Mouse (Mus musculus) midbrain, embryonic 14.5 days (tissue): ENCODE results near the gene Aym1. TPM values are rescaled to one million over a fixed set of nuclear protein-coding genes. Genes with fewer than 3 reads are reported as not detected.

Experiments used
- ATAC-seq: fragments of 200-750 bp; cut with Nextera tagmentation; 2 replicates; pipeline ENCODE4 v1.8.0; 2017; ENCODE audit warnings: moderate number of reproducible peaks, moderate library complexity; ENCODE audit not compliant: low FRiP score, low TSS enrichment
- DNase-seq: peaks from one replicate; pipeline ENCODE4 v3.0.0-alpha.2; 2015
- H3K27ac ChIP-seq: fragments of 300-500 bp; sonication (generic); replicated peaks from 2 replicates; pipeline ENCODE4 v1.5.1; 2014; ENCODE audit warnings: mild to moderate bottlenecking, low read depth, low read length, moderate library complexity
- H3K27me3 ChIP-seq: fragments of 300-500 bp; sonication (generic); 2 replicates; pipeline ENCODE4 v1.6.1; 2014; ENCODE audit warnings: low read length, control low read depth, mixed read lengths; ENCODE audit not compliant: control insufficient read depth, insufficient read depth
- H3K36me3 ChIP-seq: fragments of 300-500 bp; sonication (generic); 2 replicates; pipeline ENCODE4 v1.6.1; 2014; ENCODE audit warnings: low read length, control low read depth; ENCODE audit not compliant: control insufficient read depth, insufficient read depth
- H3K4me1 ChIP-seq: fragments of 300-500 bp; sonication (generic); 2 replicates; pipeline ENCODE4 v1.6.1; 2014; ENCODE audit warnings: mild to moderate bottlenecking, antibody characterized with exemption, low read length, control low read depth; ENCODE audit not compliant: control insufficient read depth, insufficient read depth
- H3K4me2 ChIP-seq: fragments of 300-500 bp; sonication (generic); 2 replicates; pipeline ENCODE4 v1.6.1; 2014; ENCODE audit warnings: mild to moderate bottlenecking, low read length, moderate library complexity
- H3K4me3 ChIP-seq: fragments of 300-500 bp; sonication (generic); replicated peaks from 2 replicates; pipeline ENCODE4 v1.5.1; 2014; ENCODE audit warnings: low read depth, low read length
- H3K9ac ChIP-seq: fragments of 300-500 bp; sonication (generic); replicated peaks from 2 replicates; pipeline ENCODE4 v1.6.1; 2014; ENCODE audit warnings: mild to moderate bottlenecking, low read length, moderate library complexity
- H3K9me3 ChIP-seq: fragments of 300-500 bp; sonication (generic); 2 replicates; pipeline ENCODE4 v1.6.1; 2016; ENCODE audit warnings: low read length, control low read depth, mixed read lengths; ENCODE audit not compliant: control insufficient read depth
- WGBS: fragments of 180-500 bp; shearing (Covaris S2); extraction: QIAGEN DNeasy Blood & Tissue Kit; methylation state at CpG from one replicate; pipeline ENCODE4 v1.1.7; 2014; 5-methylcytosine and 5-hydroxymethylcytosine counted together
- polyA plus RNA-seq: library from polyadenylated mRNA; unstranded; fragments of >200 nt; fragmentation: Nextera tagmentation; extraction: Ambion mirVana; gene quantifications from 2 replicates; pipeline ENCODE4 v1.2.1, GENCODE M21; 2014

The Aym1 gene
- polyA plus RNA-seq, 1 experiment from 2014 or later, result not detected

DNA sequence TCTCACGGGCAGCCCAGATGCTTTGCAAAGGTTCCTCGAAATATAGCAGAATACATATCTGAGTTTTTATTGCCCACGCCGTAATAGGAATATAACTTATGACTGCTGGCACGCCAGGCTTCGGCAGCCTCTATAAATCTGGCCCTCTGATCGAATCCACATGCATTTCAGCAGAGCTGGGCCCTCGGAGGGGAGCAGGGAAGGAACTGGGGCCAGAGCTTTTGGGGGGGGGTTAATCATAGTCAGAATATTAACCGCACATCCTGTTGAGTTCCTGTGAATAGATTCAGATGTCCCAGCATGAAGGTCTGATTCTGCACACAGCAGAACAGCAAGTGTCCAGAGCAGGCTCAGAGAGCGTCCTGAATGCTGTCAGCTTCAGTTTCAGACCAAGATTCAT lies 17.2 kb downstream of the Aym1 start:
- H3K9ac ChIP-seq, result no peak overlapping the region
- H3K36me3 ChIP-seq, result no peaks in the 10 kb centered on the region
- 79% methylated on average over 10 of the region's 10 CpGs for WGBS
- peaks cover 11% of the 10 kb centered on the region for H3K4me1 ChIP-seq
- no peak overlapping the region for H3K4me2 ChIP-seq
- no peak for DNase-seq
- no peaks in the 10 kb centered on the region for H3K9me3 ChIP-seq
- H3K27ac ChIP-seq, result peak overlapping the region; percentile 22; the same call in 1 of the 2 replicates
- no peak overlapping the region for H3K4me3 ChIP-seq
- ATAC-seq, result no peak
- no peaks in the 10 kb centered on the region for H3K27me3 ChIP-seq

DNA sequence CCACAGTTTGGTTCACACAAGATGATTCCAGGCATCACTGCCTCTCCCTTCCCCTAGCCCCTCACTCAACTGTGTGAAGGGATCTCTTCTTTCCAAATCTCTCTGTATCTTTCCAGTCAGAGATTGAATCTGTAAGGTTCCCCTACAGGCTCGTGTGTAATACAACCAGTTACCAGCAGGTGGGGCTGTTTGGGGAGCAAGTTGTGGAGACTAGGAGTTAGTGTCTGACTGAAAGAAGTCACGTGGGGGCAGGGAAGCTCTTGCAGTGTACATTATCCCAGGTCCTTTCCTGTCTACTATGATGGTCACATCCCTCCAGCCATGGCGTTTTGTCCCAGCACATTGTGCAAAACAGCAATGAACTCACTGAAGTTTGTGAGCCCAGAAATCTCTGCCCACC lies 18.7 kb downstream of the Aym1 start:
- no peak overlapping the region for H3K9ac ChIP-seq
- H3K4me1 ChIP-seq, result peaks cover 11% of the 10 kb centered on the region
- ATAC-seq (no peak), DNase-seq (peak; percentile 81)
- H3K27me3 ChIP-seq, result no peaks in the 10 kb centered on the region
- WGBS, result 26% methylated on average over 3 of the region's 3 CpGs
- no peaks in the 10 kb centered on the region for H3K36me3 ChIP-seq
- H3K27ac ChIP-seq, result no peak overlapping the region
- no peak overlapping the region for H3K4me2 ChIP-seq
- H3K9me3 ChIP-seq, result no peaks in the 10 kb centered on the region
- H3K4me3 ChIP-seq, result no peak overlapping the region

- DNase-seq (no peak), ATAC-seq (no peak)
- Histone ChIP-seq H3K4me1 (peaks cover 11% of the 10 kb centered on the region), H3K4me2 (no peak overlapping the region), H3K36me3 (no peaks in the 10 kb centered on the region), H3K27me3 (no peaks in the 10 kb centered on the region), H3K4me3 (no peak overlapping the region), H3K9ac (no peak overlapping the region), H3K27ac (no peak overlapping the region), H3K9me3 (no peaks in the 10 kb centered on the region)
- WGBS, result 83% methylated on average over 1 of the region's 1 CpGs
These were observed 19.2 kb downstream of the Aym1 start for GRCm38 (mm10) chr5:113376292-113376691.

- Histone ChIP-seq H3K27ac (no peak overlapping the region), H3K9ac (no peak overlapping the region), H3K9me3 (no peaks in the 10 kb centered on the region), H3K4me2 (no peak overlapping the region), H3K4me1 (no peaks in the 10 kb centered on the region), H3K36me3 (no peaks in the 10 kb centered on the region), H3K4me3 (no peak overlapping the region), H3K27me3 (no peaks in the 10 kb centered on the region)
- ATAC-seq (no peak), DNase-seq (no peak)
- WGBS, result 74% methylated on average over 5 of the region's 5 CpGs
These were observed 22.3 kb downstream of the Aym1 start for GRCm38 (mm10) chr5:113379416-113379815.

- H3K36me3 ChIP-seq, result no peaks in the 10 kb centered on the region
- ATAC-seq, result no peak
These were observed 23.5 kb downstream of the Aym1 start for GRCm38 (mm10) chr5:113380553-113380952.

GRCm38 (mm10) chr5:113382580-113382979 lies 25.5 kb downstream of the Aym1 start:
- H3K9ac ChIP-seq, result no peak overlapping the region
- no peak overlapping the region for H3K4me2 ChIP-seq
- no peak for ATAC-seq
- H3K36me3 ChIP-seq, result no peaks in the 10 kb centered on the region
- 33% methylated on average over 4 of the region's 4 CpGs for WGBS
- H3K27ac ChIP-seq, result no peak overlapping the region
- DNase-seq, result no peak
- no peaks in the 10 kb centered on the region for H3K9me3 ChIP-seq
- no peak overlapping the region for H3K4me3 ChIP-seq
- H3K27me3 ChIP-seq, result no peaks in the 10 kb centered on the region
- H3K4me1 ChIP-seq, result no peaks in the 10 kb centered on the region

More at GRCm38 (mm10) chr5:113380553-113380952, 23.5 kb downstream of the Aym1 start:
- H3K4me3 ChIP-seq, result no peak overlapping the region
- no peak overlapping the region for H3K27ac ChIP-seq
- no peak overlapping the region for H3K4me2 ChIP-seq
- no peak overlapping the region for H3K9ac ChIP-seq
- DNase-seq, result no peak
- 85% methylated on average over 8 of the region's 8 CpGs for WGBS
- H3K4me1 ChIP-seq, result no peaks in the 10 kb centered on the region
- H3K27me3 ChIP-seq, result no peaks in the 10 kb centered on the region
- H3K9me3 ChIP-seq, result no peaks in the 10 kb centered on the region

GRCm38 (mm10) chr5:113393766-113394165 lies 36.7 kb downstream of the Aym1 start:
- Histone ChIP-seq H3K9me3 (no peaks in the 10 kb centered on the region), H3K27me3 (no peaks in the 10 kb centered on the region), H3K4me2 (no peak overlapping the region), H3K4me3 (no peak overlapping the region), H3K9ac (no peak overlapping the region), H3K4me1 (0 out of 2 replicates have a peak, but pooled peaks cover 7% of the 10 kb centered on the region), H3K36me3 (no peaks in the 10 kb centered on the region), H3K27ac (no peak overlapping the region)
- DNase-seq (no peak), ATAC-seq (no peak)
- 65% methylated on average over 8 of the region's 8 CpGs for WGBS

DNA sequence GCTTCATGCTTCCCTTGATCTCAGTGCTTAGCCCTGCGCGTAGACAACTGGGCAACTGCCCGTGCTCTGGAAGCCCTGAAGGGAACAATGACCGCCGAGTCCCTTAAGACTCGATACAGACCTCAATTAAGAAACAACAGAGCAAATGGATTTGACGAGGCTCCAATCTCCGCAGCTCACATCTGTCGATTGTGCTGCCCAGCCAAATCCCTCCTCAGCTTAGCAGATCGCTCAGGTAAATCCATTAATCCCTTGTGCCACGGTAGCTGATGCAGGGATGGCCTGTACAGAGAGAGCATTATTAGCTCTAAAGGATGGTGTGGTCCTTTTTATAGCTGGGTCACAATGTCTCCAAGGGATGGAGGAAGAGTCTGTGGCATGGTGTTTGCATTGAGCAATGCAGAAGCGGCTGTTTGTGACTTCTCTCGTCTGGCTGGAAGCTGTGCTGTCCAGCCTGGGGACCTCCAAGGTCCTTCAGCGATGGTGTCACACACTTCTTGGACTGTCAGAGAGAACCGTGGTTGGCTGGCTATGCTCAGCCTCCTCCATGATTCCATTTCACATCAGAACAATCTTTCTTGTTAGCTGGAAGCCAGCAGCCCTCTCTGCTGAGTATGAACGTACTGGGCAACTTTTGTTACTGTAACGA lies 39.3 kb downstream of the Aym1 start:
- Histone ChIP-seq H3K27me3 (no peaks in the 10 kb centered on the region), H3K36me3 (no peaks in the 10 kb centered on the region), H3K4me2 (no peak overlapping the region), H3K4me3 (no peak overlapping the region), H3K27ac (peak overlapping the region; percentile 15; the same call in 1 of the 2 replicates), H3K4me1 (0 out of 2 replicates have a peak, but pooled peaks cover 7% of the 10 kb centered on the region), H3K9me3 (no peaks in the 10 kb centered on the region), H3K9ac (no peak overlapping the region)
- no peak for ATAC-seq
- 42% methylated on average over 17 of the region's 17 CpGs for WGBS
- peak; percentile 42 for DNase-seq
